Mouse (Mus musculus): ENCODE measurements around the gene Tmem45a. TPM values are rescaled to one million over a fixed set of nuclear protein-coding genes. Genes with fewer than 3 reads are reported as not detected.
"Not testable (repeated sequence)": the region's sequence is repeated elsewhere in the genome, so short reads cannot be mapped to it uniquely, and the experiment has no call there.

The Tmem45a gene
- total RNA-seq (2021) = 1 to 10 TPM; 1.3 to 1.4 TPM
- long read RNA-seq, experiment 1 = 0 reads
- long read RNA-seq, experiment 2, partial matches to known transcripts = 1 of 3 reads
- long read RNA-seq, experiment 2, other reads (novel, unspliced or antisense) = 0 of 3 reads

DNA sequence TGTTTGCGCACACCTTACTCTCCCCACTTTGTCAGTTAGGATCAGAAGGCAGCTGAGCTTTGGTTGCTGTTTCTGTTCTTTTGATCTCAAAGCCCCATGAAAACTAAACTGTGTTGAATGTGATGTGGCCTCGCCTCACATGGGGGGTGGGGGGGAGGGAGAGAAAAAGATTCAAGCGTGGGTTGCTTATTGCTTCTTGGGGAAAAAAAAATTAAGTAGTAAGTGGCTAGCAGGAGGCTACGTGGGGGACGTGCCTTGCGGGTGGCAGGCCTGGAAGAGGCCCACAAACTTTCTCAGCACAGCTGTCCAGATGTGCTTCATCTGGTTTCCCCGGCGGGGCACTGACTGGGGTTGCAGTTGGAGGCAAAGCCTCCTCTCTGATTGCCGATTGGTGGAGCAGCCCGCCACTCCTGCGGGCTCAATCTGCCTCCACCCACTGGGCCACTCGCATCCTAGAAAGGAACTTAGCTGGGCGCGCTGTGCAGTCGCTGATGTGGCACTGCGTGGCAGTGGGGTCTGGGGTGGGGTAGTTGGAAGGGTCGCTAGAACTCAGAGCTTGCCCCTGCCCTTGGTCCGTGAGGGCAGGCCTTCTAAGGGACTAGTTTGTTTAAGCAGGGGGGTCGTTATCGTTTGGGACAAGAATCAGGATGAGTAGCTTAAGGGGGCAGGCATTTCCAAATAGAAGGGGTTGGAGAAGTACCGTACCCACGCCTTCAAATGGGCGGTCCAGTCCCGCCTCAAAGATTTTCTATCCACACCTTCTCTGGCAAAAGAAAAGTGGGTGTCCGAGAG, at the start of gene Tmem45a:
TSS of gene Tmem45a (minus strand) at position 343 of the 792 bp plus-strand sequence.
- Histone ChIP-seq H3K4me3 (peak within 1 kb of the TSS; percentile 54), H3K27ac (no peak within 1 kb of the TSS)
- intact Hi-C loops (cut with DNase I) = no loop called here
- DNase-seq (ENCODE audit: extremely low spot score in 1 of 2, low spot score in 2 of 2) = peak; percentile 68 to 80
- no peak for TF ChIP-seq CTCF (IDR thresholded peaks at IDR 0.05)

DNA sequence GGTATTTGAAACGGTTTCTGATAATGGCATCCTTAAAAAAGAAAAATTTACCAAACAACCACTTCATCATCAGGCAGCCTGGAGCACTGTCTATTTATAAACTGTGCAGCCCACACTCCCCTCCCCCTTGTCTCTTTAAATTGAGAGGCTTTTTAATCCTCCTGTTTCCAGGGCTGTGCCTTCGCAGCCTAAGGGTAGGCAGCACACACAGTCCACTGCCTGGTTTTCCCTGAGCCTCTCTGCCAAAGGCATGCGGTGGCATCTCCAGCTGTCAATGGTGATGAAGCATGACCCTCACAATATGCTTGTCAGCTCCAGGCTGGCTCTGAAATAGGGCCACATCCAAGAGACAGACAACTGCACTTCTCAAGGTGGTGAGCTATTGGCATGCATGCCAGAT, 42.1 kb upstream of the Tmem45a start, which contains the start of gene Lnp1:
TSS of gene Lnp1 (minus strand) at position 39 of the 400 bp plus-strand sequence.
- TF ChIP-seq CTCF (IDR thresholded peaks at IDR 0.05) = no peak
- no peak for DNase-seq (ENCODE audit: extremely low spot score in 1 of 2, low spot score in 2 of 2)
- intact Hi-C loops (cut with DNase I) = no loop called here
- H3K4me3 ChIP-seq = no peak within 1 kb of the TSS
- H3K27ac ChIP-seq = no peak within 1 kb of the TSS

DNA sequence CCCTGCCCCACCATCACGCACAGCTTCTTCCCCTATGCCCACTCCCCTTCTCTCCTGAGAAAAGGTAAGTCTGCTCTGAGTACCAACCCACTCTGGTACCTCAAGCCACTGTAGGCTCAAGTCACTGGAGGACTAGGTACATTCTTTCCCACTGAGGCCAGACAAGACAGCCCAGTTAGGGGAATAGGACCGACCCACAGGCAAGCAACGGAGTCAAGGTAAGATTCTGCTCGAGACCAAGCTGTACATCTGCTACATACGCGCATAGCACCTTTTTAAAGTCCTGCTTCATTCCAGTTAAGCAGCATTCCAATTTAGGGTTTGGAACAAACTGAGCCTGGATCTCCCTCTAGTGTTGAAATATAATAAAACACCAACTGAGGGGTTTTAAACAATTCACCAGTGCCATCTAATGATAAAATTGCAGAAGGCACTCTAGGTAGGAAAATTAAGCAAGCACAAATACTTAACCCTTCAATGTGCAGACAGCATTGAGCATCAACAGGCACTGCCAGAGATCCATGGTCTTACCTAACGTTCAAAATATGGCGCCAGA, 34.2 kb upstream of the Tmem45a start:
- Histone ChIP-seq H3K27ac (no peak overlapping the region), H3K4me3 (no peak overlapping the region)
- intact Hi-C loops (cut with DNase I) = loop anchor here (1.0 to 5.0 kb wide), 3 partner anchors 119 to 172 kb away; no protein-coding TSS in a partner anchor
- peak; percentile 93 for TF ChIP-seq CTCF (IDR thresholded peaks at IDR 0.05)
- DNase-seq (ENCODE audit: extremely low spot score in 1 of 2, low spot score in 2 of 2) = no peak

DNA sequence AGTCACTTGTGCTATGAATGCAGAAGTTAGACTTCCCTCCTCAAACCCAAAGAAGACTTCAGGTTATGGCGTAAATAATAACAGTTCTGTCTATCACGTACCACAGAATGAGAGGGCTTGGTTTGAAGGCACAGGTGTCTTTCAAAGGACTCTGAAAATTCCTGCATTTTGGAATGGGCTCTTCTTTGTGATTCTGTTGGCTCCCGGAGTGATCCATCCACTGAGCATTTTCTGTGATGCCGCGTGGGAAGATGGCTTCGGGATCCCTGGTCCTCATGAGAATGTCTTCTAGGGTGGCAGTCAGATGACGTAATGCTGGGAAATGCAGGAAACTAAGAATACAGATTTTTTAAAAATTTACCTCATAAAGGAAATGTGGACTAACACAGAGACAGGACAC, 31.3 kb upstream of the Tmem45a start:
- DNase-seq (ENCODE audit: extremely low spot score in 1 of 2, low spot score in 2 of 2) = no peak
- no peak for TF ChIP-seq CTCF (IDR thresholded peaks at IDR 0.05)
- Histone ChIP-seq H3K27ac (no peak overlapping the region), H3K4me3 (no peak overlapping the region)
- intact Hi-C loops (cut with DNase I) = no loop called here

DNA sequence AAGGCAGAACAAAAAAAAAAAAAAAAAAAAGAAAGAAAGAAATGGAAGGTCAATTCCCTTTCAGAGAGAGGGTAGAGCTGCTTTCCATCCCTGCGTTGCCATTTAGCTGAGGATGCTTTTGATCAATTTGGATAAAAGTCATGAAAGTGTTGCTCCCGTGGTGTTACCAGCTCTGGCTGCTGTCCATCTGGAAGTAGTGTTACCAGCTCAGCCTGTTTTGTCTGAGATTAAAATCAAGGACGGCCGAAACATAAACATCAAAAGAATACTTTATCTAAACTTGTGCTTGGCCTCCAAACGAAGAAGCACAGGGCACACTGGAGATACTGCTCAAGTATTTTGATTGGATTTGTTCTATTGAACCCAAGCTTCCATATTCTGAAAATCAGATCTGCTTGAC, 23.0 kb upstream of the Tmem45a start:
- TF ChIP-seq CTCF (IDR thresholded peaks at IDR 0.05) = no peak
- no peak overlapping the region for H3K27ac ChIP-seq
- DNase-seq (ENCODE audit: extremely low spot score in 1 of 2, low spot score in 2 of 2) = no peak
- H3K4me3 ChIP-seq = no peak overlapping the region
- intact Hi-C loops (cut with DNase I) = no loop called here

DNA sequence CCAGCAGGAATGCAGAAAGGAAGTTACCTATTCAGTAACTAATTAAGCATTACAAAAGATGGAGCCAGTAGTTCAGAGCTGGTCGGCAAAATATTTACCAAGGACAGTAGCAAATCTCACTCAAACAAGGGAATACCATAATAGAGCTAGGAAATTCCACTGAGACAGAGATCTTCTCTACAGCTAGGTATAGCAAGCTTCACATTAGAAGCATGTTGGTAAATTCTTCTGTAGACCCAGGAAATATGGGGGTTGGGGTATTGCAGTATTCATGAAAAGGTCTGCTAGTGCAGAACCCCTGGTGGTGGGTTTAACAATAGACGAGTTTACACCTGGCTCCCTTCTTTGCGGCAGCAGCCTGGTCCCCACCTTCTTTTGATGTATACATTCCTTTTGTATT, 16.2 kb upstream of the Tmem45a start:
- DNase-seq (ENCODE audit: extremely low spot score in 1 of 2, low spot score in 2 of 2); H3K4me3 ChIP-seq; H3K27ac ChIP-seq; intact Hi-C loops (cut with DNase I): not testable (repeated sequence)

DNA sequence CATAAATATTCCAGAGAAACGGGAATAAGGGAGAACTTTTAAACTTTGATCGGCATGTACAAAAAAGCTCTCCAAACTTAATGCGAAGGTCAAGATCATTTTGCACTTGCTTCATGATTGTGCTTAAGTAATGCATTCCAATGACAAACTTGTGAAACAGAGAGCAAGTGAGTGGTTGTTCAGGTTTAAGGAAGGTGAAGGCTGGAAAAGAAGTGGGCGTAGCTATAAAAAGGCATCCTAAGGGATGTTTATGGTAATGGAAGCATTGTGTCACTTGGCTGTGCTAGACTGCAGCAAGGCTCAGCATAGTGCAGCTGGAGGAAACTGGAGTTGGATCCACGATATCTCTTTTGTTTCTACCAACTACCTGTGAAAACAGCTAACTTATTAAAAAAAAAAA, 5.6 kb upstream of the Tmem45a start:
- no peak for DNase-seq (ENCODE audit: extremely low spot score in 1 of 2, low spot score in 2 of 2)
- no peak overlapping the region for H3K27ac ChIP-seq
- TF ChIP-seq CTCF (IDR thresholded peaks at IDR 0.05) = no peak
- no peak overlapping the region for H3K4me3 ChIP-seq
- intact Hi-C loops (cut with DNase I) = no loop called here

DNA sequence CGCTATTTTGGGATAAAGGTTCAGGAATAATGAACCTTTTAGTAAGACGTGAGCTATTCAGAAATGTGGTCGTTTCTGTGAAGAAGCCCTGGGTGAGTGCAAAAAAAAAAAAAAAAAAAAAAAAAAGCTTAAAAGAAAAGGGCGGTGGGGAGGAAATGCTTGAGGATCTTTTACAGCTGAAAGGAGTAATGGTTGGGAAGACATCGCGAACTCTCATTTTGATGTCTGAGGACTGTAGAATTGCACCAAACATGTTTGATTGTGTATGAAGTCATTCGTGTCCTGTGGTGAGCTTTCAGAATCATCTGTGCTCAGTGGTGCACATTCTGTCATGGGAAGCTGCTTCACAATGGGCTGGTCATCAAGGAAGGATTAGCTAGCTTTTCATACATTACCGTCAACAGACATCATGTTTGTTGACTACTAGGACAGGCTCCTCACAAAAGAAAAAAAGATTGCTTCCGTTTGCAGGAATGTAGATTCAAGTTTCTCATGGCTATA, 700 bp upstream of the Tmem45a start:
- TF ChIP-seq CTCF (IDR thresholded peaks at IDR 0.05) = no peak
- Histone ChIP-seq H3K4me3 (peak overlapping the region; percentile 54), H3K27ac (no peak overlapping the region)
- intact Hi-C loops (cut with DNase I) = no loop called here
- DNase-seq (ENCODE audit: extremely low spot score in 1 of 2, low spot score in 2 of 2) = no peak

DNA sequence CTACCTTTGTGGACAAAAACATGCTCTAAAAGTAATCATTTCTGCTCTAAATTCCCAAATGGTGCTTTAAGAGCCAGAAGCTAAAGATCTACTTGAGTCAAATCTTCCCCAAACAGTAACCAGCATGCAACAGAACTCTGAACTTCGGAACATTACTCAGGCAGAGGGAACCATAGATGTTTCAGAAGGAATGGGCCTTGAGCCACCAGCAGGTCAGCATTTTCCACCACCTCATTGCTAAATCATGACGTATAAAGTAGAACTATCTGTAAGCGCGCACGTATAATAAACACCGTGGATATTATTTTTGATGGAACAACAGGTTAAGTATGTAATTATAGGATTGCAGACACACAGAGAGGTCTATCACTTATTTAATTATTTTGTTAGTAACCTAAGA, 1.2 kb downstream of the Tmem45a start:
- intact Hi-C loops (cut with DNase I) = no loop called here
- DNase-seq (ENCODE audit: extremely low spot score in 1 of 2, low spot score in 2 of 2) = no peak
- no peak for TF ChIP-seq CTCF (IDR thresholded peaks at IDR 0.05)
- no peak overlapping the region for H3K27ac ChIP-seq
- H3K4me3 ChIP-seq = no peak overlapping the region

DNA sequence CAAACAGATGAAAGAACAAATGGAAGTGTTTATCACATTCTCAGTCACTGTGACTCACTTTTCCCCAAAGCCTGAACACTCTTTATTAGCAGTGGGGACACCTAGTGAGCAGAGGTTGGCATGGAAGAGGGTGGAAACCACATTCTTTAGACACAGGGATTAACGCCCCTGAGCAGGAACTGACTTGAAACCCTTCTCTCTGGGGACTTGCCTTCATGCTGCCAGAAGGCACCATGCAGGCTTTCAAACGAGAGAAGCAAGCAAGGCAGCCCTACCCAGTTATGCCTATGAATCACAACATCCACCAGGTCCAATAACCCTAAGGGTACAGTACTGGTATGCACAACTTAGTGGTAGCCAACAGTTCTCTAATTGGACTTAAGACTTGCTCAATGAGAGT, 12.6 kb downstream of the Tmem45a start:
- no peak overlapping the region for H3K4me3 ChIP-seq
- DNase-seq (ENCODE audit: extremely low spot score in 1 of 2, low spot score in 2 of 2) = no peak
- intact Hi-C loops (cut with DNase I) = no loop called here
- TF ChIP-seq CTCF (IDR thresholded peaks at IDR 0.05) = no peak
- no peak overlapping the region for H3K27ac ChIP-seq

DNA sequence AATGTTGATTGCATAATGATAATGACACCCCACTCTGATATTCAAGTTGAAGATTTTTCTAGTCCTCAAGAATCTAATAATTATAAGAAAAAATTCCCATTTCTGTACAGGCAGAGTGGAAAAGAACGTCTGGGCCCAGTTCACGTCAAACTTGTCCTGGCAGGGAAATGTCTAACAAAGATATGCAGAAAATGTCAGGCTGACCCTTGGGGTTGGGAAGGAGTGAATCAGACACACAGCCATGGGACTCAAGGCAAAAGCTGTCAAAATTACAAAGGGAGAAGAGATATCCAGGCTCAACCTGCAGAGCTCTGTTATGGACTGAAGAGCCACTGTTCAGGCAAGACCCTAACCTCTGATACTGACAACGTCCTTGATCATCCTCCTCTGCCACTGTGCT, 15.5 kb downstream of the Tmem45a start:
- Histone ChIP-seq H3K4me3 (no peak overlapping the region), H3K27ac (no peak overlapping the region)
- intact Hi-C loops (cut with DNase I) = no loop called here
- TF ChIP-seq CTCF (IDR thresholded peaks at IDR 0.05) = no peak
- no peak for DNase-seq (ENCODE audit: extremely low spot score in 1 of 2, low spot score in 2 of 2)

DNA sequence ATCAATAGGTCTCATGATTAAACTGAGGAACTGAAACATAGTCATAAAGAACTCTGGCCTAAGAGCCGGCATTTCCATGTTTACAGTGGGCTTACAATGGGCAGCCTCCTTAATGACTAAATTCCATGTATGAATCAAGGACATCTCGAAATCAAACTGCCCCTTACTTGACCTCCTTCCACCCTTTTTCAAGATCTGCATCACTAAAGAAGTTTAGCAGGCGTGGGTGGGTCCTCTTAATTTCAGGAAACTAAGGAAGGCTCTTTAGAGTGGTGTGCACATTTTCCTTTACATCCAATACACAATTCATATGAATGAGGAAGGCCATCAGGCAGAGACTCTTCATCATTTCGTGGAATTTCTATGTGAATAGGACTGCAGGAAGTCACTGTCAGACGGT, 17.6 kb downstream of the Tmem45a start:
- no peak for DNase-seq (ENCODE audit: extremely low spot score in 1 of 2, low spot score in 2 of 2)
- Histone ChIP-seq H3K27ac (no peak overlapping the region), H3K4me3 (no peak overlapping the region)
- intact Hi-C loops (cut with DNase I) = no loop called here
- TF ChIP-seq CTCF (IDR thresholded peaks at IDR 0.05) = no peak
